Mouse (Mus musculus) cerebellum, adult 2 months (tissue): ENCODE measurements at regions not wholly inside any gene's neighbourhood (a gene's known extent, or its start where the extent isn't known, plus 50 kb on each side); places are given as distances from the start of the nearest gene placed in this dataset.

Experiments
- CTCF ChIP-seq: fragments of 200-500 bp; IDR thresholded peaks from 2 replicates; pipeline ENCODE4 v1.5.1; 2011; ENCODE audit warnings: low read depth, mild to moderate bottlenecking, control low read depth, low read length, moderate library complexity, borderline replicate concordance; ENCODE audit not compliant: insufficient read depth
- POLR2A ChIP-seq: fragments of 200-500 bp; IDR thresholded peaks from 2 replicates; pipeline ENCODE4 v1.6.1; 2011; ENCODE audit warnings: low read length, control low read depth, borderline replicate concordance; ENCODE audit not compliant: insufficient read depth

GRCm38 (mm10) chr4:142465226-142465625 is 226.0 kb upstream of the Kazn start:
- TF ChIP-seq POLR2A = no peak
- TF ChIP-seq CTCF = no peak
